Mouse (Mus musculus) E14TG2a.4 (cell line): Measurements from ENCODE around the gene Cpsf6.
A peak's percentile ranks its signal among the peaks of the same experiment; 100 is the strongest.
"Not testable (repeated sequence)": the region's sequence is repeated elsewhere in the genome, so short reads cannot be mapped to it uniquely, and the experiment has no call there.

ENCODE experiments used
- H3K27me3 ChIP-seq: 2 replicates; pipeline ENCODE4 v1.6.1; 2014; ENCODE audit warnings: low read length, control low read depth; ENCODE audit not compliant: insufficient read depth
- H3K36me3 ChIP-seq: 2 replicates; pipeline ENCODE4 v1.6.1; 2014; ENCODE audit warnings: low read length, control low read depth; ENCODE audit not compliant: insufficient read depth
- H3K4me1 ChIP-seq: replicated peaks from 2 replicates; pipeline ENCODE4 v1.6.1; 2014; ENCODE audit warnings: low read depth, low read length, control low read depth
- H3K4me3 ChIP-seq: replicated peaks from 2 replicates; pipeline ENCODE4 v1.5.1; 2014; ENCODE audit warnings: mild to moderate bottlenecking, low read length
- H3K9me3 ChIP-seq: 2 replicates; pipeline ENCODE4 v1.6.1; 2014; ENCODE audit warnings: low read length, control low read depth
- CTCF ChIP-seq: conservative IDR thresholded peaks from 2 replicates; pipeline ENCODE4 v1.5.1; 2014; ENCODE audit warnings: low read length
- NANOG ChIP-seq: IDR thresholded peaks from 2 replicates; pipeline ENCODE4 v1.6.1; 2014; ENCODE audit warnings: borderline replicate concordance, low read length, mixed read lengths
- POU5F1 ChIP-seq: IDR thresholded peaks from 2 replicates; pipeline ENCODE4 v1.6.1; 2014; ENCODE audit warnings: low read length, borderline replicate concordance

Gene Cpsf6

DNA sequence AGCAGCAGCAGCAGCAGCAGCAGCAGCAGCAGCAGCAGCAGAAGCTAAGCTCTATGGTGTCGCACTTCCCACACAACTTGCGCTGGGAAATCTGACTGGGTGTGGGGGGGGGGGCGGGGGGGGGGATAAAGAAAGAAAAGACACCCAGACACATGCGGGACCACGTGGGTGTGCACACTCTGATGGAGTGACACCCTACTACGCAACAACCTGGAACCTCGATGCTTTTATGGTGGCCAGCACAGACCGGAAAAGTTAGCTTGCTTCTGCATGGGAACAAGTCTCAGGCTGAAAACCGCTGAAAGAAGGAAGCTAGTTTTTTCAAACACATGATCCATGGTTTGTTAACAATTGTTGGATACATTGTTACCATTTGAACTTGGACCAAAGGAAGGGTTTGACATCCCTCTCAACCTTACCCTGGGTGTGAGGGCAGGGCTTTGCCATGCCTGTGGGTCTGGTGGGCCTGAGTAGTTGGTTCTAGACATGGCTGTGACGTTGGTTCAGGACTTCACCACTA, 17.4 kb upstream of the Cpsf6 start:
- Histone ChIP-seq H3K4me3 (0 out of 2 replicates have a peak overlapping the region, but pooled peaks have one; percentile 35), H3K36me3 (no peaks in the 10 kb centered on the region), H3K4me1 (peaks cover 37% of the 10 kb centered on the region), H3K9me3 (no peaks in the 10 kb centered on the region), H3K27me3 (peaks cover 26% of the 10 kb centered on the region)
- TF ChIP-seq POU5F1 (no peak), CTCF (no peak), NANOG (no peak)

DNA sequence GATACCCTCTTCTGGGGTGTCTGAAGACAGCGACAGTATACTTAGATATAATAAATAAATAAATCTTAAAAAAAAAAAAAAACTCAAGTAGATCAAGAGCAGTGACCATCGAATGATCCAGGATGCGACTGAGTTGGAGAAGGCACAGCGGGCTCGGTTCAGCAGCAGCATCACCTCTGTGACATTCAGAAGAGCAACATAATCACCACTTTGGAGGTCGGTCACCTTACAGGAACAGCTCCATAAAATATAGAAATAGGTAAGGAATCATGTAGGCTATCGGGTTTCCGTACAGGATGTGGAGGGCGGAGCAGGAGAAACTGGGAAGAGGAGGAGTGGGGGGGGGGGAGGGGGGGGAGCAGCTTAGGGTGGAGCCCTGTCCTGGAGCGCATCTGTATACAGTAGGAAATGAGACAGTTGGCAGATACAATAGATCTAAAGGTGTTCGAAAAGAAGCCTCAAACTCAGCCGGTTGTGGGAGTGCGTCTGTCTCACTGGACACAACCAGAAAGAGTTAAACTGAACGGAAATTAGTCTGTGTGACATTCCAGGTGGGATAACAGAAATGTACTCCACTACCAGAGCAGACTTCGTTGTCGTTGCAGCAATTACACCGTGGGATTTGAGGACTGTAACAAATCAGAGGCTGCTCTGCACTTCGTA, 16.7 kb upstream of the Cpsf6 start:
- TF ChIP-seq POU5F1, result no peak
- no peak for TF ChIP-seq NANOG
- no peak for TF ChIP-seq CTCF
- H3K27me3 ChIP-seq, result peaks cover 26% of the 10 kb centered on the region
- no peaks in the 10 kb centered on the region for H3K9me3 ChIP-seq
- no peaks in the 10 kb centered on the region for H3K36me3 ChIP-seq
- peaks cover 37% of the 10 kb centered on the region for H3K4me1 ChIP-seq
- 0 out of 2 replicates have a peak overlapping the region, but pooled peaks have one; percentile 35 for H3K4me3 ChIP-seq

DNA sequence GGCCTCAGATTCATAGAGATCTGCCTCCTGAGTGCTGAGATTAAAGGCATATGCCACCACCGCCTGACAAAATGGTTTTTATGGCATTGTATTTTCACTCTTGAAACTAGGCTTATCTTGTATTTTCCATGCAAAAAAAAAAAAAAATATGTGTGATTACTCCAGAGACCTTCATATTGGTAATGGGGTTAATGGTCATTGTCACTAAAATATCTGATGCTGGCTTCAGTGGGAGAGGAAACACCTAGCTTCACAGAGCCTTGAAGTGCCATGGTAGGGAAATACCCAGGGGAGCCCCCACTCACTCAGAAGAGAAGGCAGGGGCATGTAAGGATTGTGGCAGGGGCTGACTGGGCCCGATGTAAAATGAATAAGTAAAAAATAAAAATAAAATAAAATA, 16.0 kb upstream of the Cpsf6 start:
- no peaks in the 10 kb centered on the region for H3K9me3 ChIP-seq
- H3K4me1 ChIP-seq, result peaks cover 42% of the 10 kb centered on the region
- H3K27me3 ChIP-seq, result peaks cover 26% of the 10 kb centered on the region
- TF ChIP-seq NANOG (no peak), CTCF (no peak), POU5F1 (no peak)
- no peaks in the 10 kb centered on the region for H3K36me3 ChIP-seq
- H3K4me3 ChIP-seq, result no peak overlapping the region

DNA sequence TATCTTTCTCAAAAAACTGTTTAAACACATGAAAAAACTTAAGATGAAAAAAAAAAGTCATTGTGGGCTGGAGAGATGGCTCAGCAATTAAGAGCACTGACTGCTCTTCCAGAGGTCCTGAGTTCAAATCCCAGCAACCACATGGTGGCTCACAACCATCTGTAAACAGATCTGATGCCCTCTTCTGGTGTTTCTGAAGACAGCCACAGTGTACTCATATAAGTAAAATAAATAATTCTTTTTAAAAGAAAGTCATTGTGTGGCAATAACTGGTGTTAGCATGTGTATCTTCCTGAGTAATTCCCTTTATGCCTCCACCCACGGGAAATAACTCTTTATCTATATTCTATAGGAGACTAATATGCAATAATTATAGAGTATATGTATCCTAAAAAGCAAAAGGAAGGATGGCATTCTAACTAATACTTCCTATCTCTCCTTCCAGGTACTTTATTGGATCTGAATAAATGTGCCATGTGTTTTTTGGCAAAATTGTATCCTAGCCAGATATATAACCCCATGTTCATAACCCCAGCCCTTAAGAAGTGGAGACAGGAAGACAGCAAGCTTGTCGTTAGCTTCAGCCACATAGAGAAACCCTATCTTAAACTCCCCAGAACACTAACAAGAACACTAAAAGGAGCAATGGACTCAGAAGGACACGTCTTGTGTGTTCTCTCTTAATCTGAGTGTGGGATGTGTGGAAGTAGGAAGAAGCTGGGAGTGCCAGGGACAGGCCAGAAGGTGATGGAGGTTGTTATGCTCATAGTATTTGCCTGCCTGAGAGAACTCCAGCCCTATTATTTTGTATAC, 15.1 kb upstream of the Cpsf6 start:
- no peaks in the 10 kb centered on the region for H3K36me3 ChIP-seq
- peaks cover 50% of the 10 kb centered on the region for H3K4me1 ChIP-seq
- no peak for TF ChIP-seq NANOG
- TF ChIP-seq POU5F1, result no peak
- no peak for TF ChIP-seq CTCF
- no peaks in the 10 kb centered on the region for H3K9me3 ChIP-seq
- H3K4me3 ChIP-seq, result no peak overlapping the region
- peaks cover 24% of the 10 kb centered on the region for H3K27me3 ChIP-seq

DNA sequence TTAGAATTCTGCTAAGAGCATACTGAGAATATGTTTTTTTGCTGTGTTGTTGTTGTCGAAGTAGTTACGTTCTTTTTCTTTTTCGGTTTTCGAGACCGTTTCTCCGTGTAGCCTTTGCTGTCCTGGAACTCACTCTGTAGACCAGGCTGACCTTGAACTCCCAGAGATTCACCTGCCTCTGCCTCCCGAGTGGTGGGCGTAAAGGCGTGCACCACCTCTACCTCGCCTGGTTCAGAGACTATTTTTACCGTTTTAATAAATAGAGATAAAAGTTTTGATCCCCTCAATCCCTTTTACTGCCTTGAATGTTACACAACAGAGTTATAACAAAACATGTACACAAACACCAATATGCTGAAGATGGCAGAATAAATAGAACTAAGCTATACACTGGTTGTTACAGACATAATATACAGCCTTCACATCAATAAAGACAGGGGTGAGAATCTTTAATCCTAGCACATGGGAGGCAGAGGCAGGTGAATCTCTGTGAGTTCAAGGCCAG, 14.1 kb upstream of the Cpsf6 start:
- Histone ChIP-seq H3K4me3 (0 out of 2 replicates have a peak overlapping the region, but pooled peaks have one; percentile 11), H3K9me3 (no peaks in the 10 kb centered on the region), H3K27me3 (peaks cover 21% of the 10 kb centered on the region), H3K4me1 (peaks cover 54% of the 10 kb centered on the region), H3K36me3 (no peaks in the 10 kb centered on the region)
- TF ChIP-seq CTCF (no peak), NANOG (no peak), POU5F1 (no peak)

DNA sequence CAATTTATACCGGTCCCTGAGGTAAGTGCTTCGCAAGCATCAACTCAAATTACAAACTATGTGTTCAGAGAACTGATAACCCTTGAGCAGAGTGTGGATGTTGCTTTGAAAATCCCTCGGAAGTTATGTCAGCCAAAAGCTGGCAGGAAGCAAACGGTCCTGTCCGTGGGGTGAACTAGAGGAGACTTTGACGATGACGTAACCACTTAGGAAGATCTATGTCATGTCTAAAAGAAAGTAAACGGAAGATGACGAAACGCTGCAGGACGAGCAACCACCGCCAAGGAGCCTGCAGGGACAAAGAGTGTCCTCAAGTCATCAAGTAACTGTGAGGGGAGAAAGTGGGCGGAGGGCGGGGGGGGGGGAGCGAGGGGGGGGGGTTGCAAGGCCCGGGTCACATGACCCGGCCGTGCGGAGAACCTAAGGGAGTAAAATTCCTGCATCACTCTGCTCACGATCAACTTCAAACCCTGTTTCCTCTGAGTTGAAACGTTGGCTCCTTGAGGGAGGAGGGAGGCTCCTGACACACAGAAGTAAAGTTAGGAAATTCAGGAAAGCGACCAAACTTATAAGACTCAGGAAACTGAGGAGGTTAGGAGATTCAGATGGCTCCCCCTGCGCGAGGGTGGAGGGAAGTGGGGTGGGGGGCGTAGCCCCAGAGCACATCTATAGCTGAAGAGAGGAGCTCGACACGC, 13.5 kb upstream of the Cpsf6 start:
- H3K36me3 ChIP-seq, result no peaks in the 10 kb centered on the region
- no peak for TF ChIP-seq CTCF
- no peak for TF ChIP-seq POU5F1
- no peak for TF ChIP-seq NANOG
- H3K4me3 ChIP-seq, result 0 out of 2 replicates have a peak overlapping the region, but pooled peaks have one; percentile 11
- H3K4me1 ChIP-seq, result peaks cover 51% of the 10 kb centered on the region
- peaks cover 16% of the 10 kb centered on the region for H3K27me3 ChIP-seq
- no peaks in the 10 kb centered on the region for H3K9me3 ChIP-seq

DNA sequence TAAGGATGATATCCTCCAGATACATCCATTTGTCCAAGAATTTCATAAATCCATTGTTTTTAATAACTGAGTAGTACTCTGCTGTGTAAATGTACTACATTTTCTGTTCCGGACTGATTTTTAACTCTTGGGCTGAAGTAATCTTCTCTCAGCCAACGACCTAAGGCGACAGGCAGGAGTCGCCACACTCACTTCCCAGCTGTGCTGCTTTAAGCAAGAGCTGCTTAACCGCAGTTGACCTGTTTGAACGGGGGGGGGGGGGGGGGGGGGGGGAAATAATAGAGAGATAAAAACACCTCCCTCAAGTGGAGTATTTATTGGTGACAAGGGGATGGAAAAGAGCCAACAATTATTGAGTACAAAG, 13.0 kb upstream of the Cpsf6 start:
- H3K36me3 ChIP-seq, result no peaks in the 10 kb centered on the region
- no peak for TF ChIP-seq POU5F1
- TF ChIP-seq CTCF, result no peak
- TF ChIP-seq NANOG, result no peak

DNA sequence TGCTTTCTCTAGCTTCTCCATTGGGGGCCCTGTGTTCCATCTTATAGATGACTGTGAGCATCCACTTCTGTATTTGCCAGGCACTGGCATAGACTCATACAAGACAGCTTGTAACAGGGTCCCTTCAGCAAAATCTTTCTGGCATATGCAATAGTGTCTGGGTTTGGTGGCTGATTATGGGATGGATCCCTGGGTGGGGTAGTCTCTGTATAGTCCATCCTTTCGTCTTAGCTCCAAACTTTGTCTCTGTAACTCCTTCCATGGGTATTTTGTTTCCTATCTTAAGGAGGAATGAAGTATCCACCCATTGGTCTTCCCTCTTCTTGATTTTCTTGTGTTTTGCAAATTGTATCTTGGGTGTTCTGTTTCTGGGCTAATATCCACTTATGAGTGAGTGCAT, 12.6 kb upstream of the Cpsf6 start:
- H3K27me3 ChIP-seq, H3K36me3 ChIP-seq, H3K4me3 ChIP-seq, H3K9me3 ChIP-seq: not testable (repeated sequence)
- peaks cover 43% of the 10 kb centered on the region for H3K4me1 ChIP-seq

More for the DNA sequence above, 13.0 kb upstream of the Cpsf6 start:
- Histone ChIP-seq H3K4me1 (peaks cover 47% of the 10 kb centered on the region), H3K9me3 (no peaks in the 10 kb centered on the region), H3K27me3 (peaks cover 12% of the 10 kb centered on the region), H3K4me3 (no peak overlapping the region)
